Mouse (Mus musculus) CH12.LX (cell line): ENCODE data around the gene Ak3.

ENCODE experiments used
- CHD1 ChIP-seq: IDR thresholded peaks from 2 replicates; pipeline ENCODE4 v1.6.1; 2012; ENCODE audit warnings: low read depth, low read length, improper control_type of control experiment, inconsistent platforms
- CTCF ChIP-seq, 2 experiments: IDR thresholded peaks in 1 of 2; conservative IDR thresholded peaks in 1 of 2; 2 replicates each; pipeline ENCODE4 v1.5.1; 2011 to 2012; ENCODE audit warnings: low read depth in 2 of 2, low read length in 2 of 2, improper control_type of control experiment in 1 of 2, inconsistent platforms in 1 of 2, mild to moderate bottlenecking in 1 of 2, moderate library complexity in 1 of 2
- E2F4 ChIP-seq: IDR thresholded peaks from 2 replicates; pipeline ENCODE4 v1.6.1; 2011; ENCODE audit warnings: low read depth, low read length, improper control_type of control experiment; ENCODE audit not compliant: insufficient replicate concordance
- JUND ChIP-seq: conservative IDR thresholded peaks from 2 replicates; pipeline ENCODE4 v1.6.1; 2011; ENCODE audit warnings: low read depth, low read length, improper control_type of control experiment
- MAFK ChIP-seq: IDR thresholded peaks from 2 replicates; pipeline ENCODE4 v1.6.1; 2011; ENCODE audit warnings: low read length, improper control_type of control experiment; ENCODE audit not compliant: insufficient replicate concordance
- MAX ChIP-seq: IDR thresholded peaks from 2 replicates; pipeline ENCODE4 v1.6.1; 2011; ENCODE audit warnings: low read length, improper control_type of control experiment
- MEF2A ChIP-seq: IDR thresholded peaks from 2 replicates; pipeline ENCODE4 v1.6.1; 2014; ENCODE audit warnings: low read depth, mild to moderate bottlenecking, inconsistent platforms, low read length, improper control_type of control experiment, borderline replicate concordance
- MXI1 ChIP-seq: IDR thresholded peaks from 2 replicates; pipeline ENCODE4 v1.6.1; 2011; ENCODE audit warnings: mild to moderate bottlenecking, low read depth, low read length, improper control_type of control experiment
- NELFE ChIP-seq: IDR thresholded peaks from 2 replicates; pipeline ENCODE4 v1.6.1; 2011; ENCODE audit warnings: low read depth, low read length, improper control_type of control experiment
- NRF1 ChIP-seq: IDR thresholded peaks from 2 replicates; pipeline ENCODE4 v1.6.1; 2014; ENCODE audit warnings: low read depth, mild to moderate bottlenecking, inconsistent platforms, low read length, improper control_type of control experiment, moderate library complexity
- POLR2A ChIP-seq: IDR thresholded peaks from 2 replicates; pipeline ENCODE4 v1.6.1; 2011; ENCODE audit warnings: low read depth, mild to moderate bottlenecking, improper control_type of control experiment, low read length
- SMC3 ChIP-seq: IDR thresholded peaks from 2 replicates; pipeline ENCODE4 v1.6.1; 2011; ENCODE audit warnings: low read depth, low read length, improper control_type of control experiment
- TCF12 ChIP-seq: IDR thresholded peaks from 2 replicates; pipeline ENCODE4 v1.6.1; 2014; ENCODE audit warnings: low read depth, mild to moderate bottlenecking, inconsistent platforms, low read length, improper control_type of control experiment
- ZMIZ1 ChIP-seq: IDR thresholded peaks from 2 replicates; pipeline ENCODE4 v1.6.1; 2012; ENCODE audit warnings: low read depth, mild to moderate bottlenecking, inconsistent platforms, low read length, improper control_type of control experiment

DNA sequence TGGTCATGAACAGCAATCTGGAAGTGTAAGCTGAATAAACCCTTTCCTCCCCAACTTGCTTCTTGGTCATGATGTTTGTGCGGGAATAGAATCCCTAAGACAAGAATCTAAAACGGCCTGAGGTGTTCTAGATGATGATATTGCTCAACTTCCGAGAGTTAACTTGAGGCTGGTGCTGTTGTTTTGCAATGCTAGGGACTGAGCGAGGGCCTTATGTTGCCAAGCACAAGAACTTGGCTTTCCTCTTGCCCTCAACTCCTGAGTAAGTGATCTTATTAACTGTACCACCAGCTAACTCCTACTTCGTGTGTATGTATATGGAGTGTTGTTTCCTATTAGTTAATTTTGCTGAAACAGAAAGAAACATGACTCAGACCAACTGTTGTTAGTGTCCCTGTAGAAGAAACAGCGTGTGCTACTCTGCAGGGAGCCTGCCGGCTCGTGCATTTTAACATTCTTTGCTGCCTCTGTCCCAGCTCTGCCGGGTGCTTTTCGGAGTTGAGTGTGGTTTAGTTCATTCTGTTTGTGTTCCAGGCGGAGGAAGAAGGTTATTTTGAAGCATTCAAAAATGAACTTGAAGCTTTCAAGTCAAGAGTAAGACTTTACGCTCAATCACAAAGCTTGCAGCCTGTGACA lies 36.3 kb downstream of the Ak3 start:
- TF ChIP-seq NRF1 (no peak), MAX (no peak), SMC3 (no peak), JUND (no peak), POLR2A (no peak), TCF12 (no peak), ZMIZ1 (no peak), MAFK (no peak), CHD1 (no peak), MXI1 (no peak), MEF2A (no peak), CTCF (conservative IDR thresholded peaks at IDR 0.05 in 1 of 2, IDR thresholded peaks at IDR 0.05 in 1 of 2; ENCODE audit: low read depth in 2 of 2, low read length in 2 of 2) (no peak), E2F4 (no peak), NELFE (no peak)
